Mouse (Mus musculus) c-Kit-positive CD71-positive TER-119-positive erythroid progenitor cells, embryonic 14.5 days (primary cell): Measurements from ENCODE around the gene Xkr8.
"Not testable (repeated sequence)": the region's sequence is repeated elsewhere in the genome, so short reads cannot be mapped to it uniquely, and the experiment has no call there.

Source experiments
- DNase-seq: peaks from one replicate; pipeline ENCODE4 v3.0.0-alpha.2; 2013; ENCODE audit warnings: low spot score

The Xkr8 gene

GRCm38 (mm10) chr4:132732148-132732684, at the start of gene Xkr8:
Gene Xkr8 (minus strand): TSS chr4:132732546.
- peak; percentile 74 for DNase-seq

DNA sequence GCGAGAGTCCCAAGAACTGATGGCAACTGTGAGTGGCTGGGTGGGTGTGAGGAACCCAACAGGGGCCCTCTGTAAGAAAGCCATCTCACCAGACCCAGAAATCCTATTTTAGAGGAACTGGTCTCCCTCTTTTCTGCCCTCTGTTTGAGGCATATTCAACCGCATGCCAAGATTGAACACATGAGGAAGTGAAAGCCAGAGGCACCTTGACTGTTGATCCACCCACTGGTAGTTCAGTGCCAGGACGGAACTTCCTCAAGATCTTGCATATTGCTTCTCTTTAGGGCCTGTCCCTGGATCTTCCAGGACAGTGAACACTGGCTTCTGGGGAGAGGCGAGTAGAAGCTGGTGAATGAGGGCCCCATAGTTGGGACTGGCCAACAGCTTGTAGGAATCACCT, 47.9 kb upstream of the Xkr8 start:
- DNase-seq: no peak

GRCm38 (mm10) chr4:132778562-132779201, 46.3 kb upstream of the Xkr8 start:
- no peak for DNase-seq

DNA sequence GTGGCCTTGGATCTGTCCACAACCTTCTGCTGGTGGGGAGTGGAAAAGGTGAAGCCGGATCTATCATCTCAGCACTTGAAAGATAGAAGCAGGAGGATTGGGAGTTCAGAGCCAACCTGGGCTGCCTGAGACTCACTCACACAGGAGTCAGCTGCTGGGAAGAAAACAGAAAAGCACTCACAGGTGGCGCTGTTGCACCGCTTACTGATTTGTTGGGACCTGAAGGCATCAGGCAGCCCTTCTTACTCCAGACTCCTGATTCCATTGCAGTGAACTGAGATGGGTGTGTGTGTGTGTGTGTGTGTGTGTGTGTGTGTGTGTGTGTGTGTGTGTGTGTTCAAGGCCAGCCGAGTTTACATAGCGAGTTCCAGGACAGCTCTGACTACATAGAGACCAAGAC, 44.4 kb upstream of the Xkr8 start:
- peak; percentile 47 for DNase-seq

DNA sequence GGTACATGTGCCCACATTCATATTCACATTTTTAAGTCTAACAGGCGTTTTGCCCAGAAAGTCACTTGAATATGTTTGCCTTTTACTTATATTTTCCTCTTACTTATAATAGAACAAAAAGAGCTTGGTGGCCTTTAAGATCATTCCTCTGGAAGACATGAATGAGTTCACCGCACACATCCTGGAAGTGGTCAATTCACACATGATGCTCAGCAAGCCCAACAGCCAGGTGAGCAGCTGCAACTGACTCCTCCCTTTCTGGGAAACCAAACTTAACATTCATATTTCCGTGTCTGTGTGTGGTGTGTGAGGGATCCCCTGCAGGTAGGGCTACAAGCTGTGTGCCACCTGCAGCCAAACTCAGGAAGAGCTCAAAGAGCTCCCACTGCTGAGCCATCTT, 42.6 kb upstream of the Xkr8 start:
- DNase-seq: no peak

- no peak for DNase-seq
These were observed 39.4 kb upstream of the Xkr8 start for GRCm38 (mm10) chr4:132771776-132772175.

GRCm38 (mm10) chr4:132767914-132768876, 35.8 kb upstream of the Xkr8 start, which contains the start of gene Rpa2:
Gene Rpa2 (plus strand): TSS chr4:132768332.
- peak; percentile 100 for DNase-seq

DNA sequence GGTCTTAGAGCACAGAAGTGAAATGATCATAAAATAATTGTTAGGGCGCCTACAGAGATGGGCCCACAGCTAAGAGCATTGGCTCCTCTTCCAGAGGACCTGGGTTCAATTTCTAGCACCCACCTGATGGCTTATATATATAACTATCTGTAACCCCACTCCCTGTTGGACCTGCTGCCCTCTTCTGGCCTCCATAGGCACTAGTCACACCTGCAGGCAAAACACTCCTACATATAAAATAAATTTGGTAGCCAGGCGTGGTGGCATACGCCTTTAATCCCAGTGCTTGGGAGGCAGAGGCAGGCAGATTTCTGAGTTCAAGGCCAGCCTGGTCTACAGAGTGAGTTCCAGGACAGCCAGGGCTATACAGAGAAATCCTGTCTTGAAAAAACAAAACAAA, 30.8 kb upstream of the Xkr8 start:
- not testable (repeated sequence) for DNase-seq

DNA sequence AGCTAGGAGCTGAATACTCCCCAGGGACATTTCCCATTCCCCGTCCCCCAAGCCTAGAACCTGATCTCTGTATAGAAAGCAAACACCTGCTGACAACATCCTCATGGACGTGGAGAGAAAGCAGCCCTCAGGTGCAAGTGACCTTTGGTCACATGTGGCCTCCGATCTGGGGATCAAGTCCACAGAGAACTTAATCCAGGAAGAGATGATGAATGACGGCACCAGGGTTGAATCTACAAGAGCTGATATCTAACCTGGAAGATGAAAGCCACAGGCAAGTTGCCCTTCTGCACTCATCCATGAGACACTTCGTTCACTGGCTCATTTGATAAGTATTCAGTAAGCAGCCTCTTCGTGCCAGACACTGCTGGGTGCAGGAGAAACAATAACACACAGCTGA, 30.3 kb upstream of the Xkr8 start:
- no peak for DNase-seq

GRCm38 (mm10) chr4:132760296-132760695, 27.9 kb upstream of the Xkr8 start:
- no peak for DNase-seq

DNA sequence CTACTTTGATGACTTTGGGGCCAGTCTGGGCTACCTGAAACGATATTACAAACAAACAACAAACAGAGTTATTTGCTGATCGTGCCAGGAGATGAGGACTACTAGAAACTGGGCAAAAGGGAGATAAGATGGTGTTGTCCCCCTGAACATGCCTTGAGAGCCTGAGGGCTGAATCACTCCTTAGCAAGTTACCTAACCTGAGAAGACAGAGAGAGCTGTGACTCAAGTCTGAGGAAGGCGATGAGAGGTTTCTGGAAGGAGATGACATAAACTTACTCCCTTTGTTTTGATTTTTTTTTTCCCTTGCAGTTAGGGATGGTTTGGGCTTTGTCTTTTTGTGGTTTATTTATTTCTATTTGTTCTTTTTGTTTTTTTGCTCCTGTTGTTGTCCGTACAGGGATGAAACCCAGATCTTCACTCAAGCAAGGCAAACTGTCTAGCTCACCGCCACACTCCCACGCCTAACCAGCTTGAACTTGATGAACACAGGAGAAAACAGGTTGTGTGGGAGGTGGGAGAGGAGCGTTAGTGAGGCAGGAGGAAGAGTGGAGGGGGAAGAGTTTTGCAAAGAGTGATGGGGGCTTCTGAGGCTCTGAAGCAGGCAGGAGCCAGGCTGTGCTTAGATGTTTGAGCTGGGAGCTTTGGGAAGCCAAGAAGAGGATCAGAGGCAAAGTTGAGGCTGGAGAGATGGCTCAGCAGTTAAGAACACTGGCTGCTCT, 25.4 kb upstream of the Xkr8 start:
- DNase-seq: no peak

GRCm38 (mm10) chr4:132756974-132757373, 24.6 kb upstream of the Xkr8 start, which contains the start of gene Smpdl3b:
Gene Smpdl3b (minus strand): TSS chr4:132757252.
- DNase-seq: no peak

DNA sequence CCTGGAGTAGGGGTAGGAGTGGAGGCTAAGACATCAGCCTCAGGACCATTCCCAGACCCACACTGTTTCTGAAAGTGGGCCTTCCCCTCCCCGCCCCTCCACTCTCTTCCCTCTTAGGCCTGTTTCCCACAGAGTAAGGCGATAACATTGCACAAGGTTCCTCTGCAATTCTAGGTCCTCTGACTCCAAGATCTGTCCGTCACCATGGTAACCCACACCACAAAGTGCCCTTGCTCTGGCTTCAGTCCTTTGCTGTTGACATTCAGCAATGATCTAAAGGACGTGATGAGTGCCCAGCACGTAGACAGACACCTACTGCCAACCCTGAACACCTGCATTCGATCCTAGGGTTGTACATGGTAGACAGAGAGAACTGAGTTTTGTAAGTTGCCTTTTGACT, 20.6 kb upstream of the Xkr8 start:
- no peak for DNase-seq

DNA sequence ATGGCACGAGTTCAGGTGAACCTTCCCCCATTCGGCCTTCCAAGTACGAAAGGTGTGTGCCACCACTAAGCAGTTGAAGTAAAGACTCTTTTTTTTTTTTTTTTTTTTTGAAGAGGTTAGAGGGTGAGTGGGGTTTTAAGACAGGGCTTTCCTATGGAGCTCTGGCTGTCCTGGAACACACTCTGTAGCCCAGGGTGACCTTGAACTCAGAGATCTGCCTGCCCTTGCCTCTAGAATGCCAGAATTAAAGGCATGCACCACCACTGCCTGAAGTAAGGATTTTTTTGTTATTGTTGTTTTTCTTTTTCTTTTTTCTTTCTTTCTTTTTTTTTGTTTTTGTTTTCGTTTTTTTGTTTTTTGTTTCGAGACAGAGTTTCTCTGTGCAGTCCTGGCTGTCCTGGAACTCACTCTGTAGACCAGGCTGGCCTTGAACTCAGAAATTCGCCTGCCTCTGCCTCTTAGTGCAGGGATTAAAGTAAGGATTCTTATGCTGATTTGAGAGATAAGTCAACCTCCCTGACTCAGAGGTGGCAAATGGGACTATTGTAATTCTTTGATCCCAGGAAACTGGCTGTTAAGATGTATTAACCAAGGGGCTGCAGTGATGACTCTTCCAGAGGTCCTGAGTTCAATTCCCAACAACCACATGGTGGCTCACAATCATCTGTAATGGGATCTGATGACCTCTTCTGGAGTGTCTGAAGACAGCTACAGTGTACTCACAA, 17.1 kb upstream of the Xkr8 start:
- DNase-seq: no peak

DNA sequence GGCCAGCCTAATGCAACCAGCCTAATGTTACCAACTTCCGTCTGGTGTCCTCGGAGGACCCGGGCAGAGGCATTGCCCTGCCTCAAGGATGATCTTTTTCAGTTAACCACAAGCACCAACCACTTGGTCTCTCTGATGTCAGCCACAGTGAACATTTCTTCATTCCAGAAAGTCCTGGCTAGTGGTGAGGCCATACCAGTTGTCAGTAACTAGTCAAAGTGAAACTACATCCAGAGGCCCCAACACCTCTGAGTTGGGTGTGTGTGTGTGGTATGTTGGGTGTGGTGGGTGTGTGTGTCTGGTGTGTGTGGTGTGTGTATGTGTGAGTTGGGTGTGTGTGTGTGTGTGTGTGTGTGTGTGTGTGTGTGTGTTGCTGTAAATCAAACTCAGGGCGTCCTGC, 16.4 kb upstream of the Xkr8 start:
- no peak for DNase-seq

- no peak for DNase-seq
These were observed 15.4 kb upstream of the Xkr8 start for GRCm38 (mm10) chr4:132747664-132748259.

DNA sequence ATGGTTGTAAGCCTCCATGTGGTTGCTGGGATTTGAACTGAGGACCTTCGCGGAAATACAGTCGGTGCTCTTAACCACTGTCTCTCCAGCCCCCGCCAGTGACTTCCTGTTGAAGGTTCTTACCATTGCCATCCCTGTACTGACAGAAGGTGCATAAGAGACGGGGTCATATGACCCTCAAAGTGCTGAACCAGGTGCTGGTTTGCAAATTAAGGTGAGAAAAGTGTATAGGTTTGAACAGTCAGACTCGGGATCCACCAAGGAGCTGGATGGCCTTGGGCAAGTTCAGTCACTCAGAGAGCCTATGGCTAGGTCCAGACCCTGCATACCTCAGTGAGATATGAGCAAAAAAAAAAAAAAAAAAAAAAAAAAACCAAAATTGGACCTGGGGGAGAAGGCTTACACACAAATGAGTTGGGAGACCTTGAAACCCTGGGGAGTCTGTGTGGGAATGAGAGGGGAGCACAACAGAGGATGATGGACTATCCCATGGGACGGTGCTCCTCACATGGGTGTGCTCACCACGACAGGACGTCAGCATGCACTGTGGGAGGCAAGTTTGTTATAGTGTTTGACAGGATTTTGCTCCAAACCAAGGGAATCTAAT, 14.7 kb upstream of the Xkr8 start:
- DNase-seq: no peak

DNA sequence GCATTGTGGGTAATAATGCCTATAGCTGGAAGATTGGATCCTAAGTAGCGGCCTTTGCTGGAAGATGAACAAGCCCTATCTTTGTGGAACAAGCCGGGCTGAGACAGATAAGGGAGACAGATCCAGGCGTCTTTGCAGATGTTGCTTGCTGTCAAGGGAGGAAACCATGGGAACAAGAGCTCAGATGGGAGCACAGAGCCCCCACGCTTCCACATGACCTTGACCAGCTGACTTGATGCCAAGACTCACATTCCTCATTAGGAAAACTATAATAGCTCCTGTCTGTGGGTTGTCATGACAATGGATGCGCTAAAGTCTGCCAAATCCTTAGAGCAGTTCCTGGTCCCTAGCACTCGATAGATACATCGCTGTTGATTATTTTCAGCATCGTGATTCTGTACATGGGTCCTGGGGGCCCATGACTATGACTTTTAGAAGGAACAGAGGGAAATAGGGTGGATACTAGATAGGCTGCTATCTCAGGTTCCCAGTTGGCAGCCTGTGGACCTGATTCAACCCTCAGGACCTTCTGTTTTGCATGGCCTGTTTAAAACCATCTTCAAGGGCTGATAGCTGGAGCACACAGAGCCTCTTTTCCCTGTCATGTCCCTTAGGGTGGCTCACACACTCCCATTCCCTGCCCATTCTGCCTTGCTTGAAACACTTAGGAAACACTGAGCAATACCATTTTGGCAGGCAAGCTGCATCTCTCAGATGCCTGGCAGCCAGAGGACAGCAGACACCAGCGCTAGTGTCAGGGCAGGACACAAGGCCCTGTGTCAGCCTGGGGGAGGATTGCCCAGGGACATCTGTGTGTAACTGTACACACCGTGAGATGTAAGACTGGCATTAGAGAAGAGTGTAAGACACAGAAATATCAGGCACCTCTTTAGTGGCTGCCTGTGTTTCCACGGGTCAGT, 11.9 kb upstream of the Xkr8 start:
- DNase-seq: peak; percentile 22

- no peak for DNase-seq
These were observed 9.1 kb upstream of the Xkr8 start for GRCm38 (mm10) chr4:132741491-132741890.

DNA sequence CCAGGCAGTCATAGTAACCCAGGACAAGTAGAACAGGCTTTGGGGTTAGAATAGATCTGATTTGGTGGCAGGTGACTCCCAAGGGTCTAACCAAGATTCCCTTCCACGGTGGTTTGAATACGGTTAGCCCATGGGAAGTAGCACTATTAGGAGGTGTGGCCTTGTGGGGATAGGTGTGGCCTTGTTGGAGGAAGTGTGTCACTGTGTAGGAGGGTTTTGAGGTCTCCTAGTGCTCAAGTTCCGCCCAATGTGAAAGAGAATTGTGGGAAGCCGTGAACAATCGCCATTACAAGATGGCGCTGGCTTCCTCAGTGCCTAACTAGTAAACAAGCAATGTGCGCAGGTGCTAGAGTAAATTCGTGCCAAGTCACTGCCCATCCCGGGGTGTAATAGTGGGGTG, 4.8 kb upstream of the Xkr8 start:
- not testable (repeated sequence) for DNase-seq
